Mouse (Mus musculus) kidney, postnatal 0 days (tissue): ENCODE data around the gene Ubn1. TPM values are rescaled to one million over a fixed set of nuclear protein-coding genes. Genes with fewer than 3 reads are reported as not detected.

Experiments
- ATAC-seq: fragments of 200-750 bp; cut with Nextera tagmentation; replicated peaks from 2 replicates; pipeline ENCODE4 v1.8.0; 2017; ENCODE audit warnings: low read depth, moderate number of reproducible peaks, moderate TSS enrichment, moderate library complexity; ENCODE audit not compliant: low FRiP score
- DNase-seq: peaks from one replicate; pipeline ENCODE4 v3.0.0-alpha.2; 2016; ENCODE audit warnings: low spot score
- H3K27ac ChIP-seq: fragments of 300-500 bp; sonication (generic); 2 replicates; pipeline ENCODE4 v1.5.1; 2014; ENCODE audit warnings: mild to moderate bottlenecking
- H3K27me3 ChIP-seq: fragments of 300-500 bp; sonication (generic); 2 replicates; pipeline ENCODE4 v1.6.1; 2014; ENCODE audit warnings: low read length, mixed read lengths; ENCODE audit not compliant: insufficient read depth
- H3K36me3 ChIP-seq: fragments of 300-500 bp; sonication (generic); 2 replicates; pipeline ENCODE4 v1.6.1; 2014; ENCODE audit warnings: low read length, mixed read lengths; ENCODE audit not compliant: insufficient read depth
- H3K4me1 ChIP-seq: fragments of 300-500 bp; sonication (generic); replicated peaks from 2 replicates; pipeline ENCODE4 v1.6.1; 2014; ENCODE audit warnings: antibody characterized with exemption, low read length, mixed read lengths; ENCODE audit not compliant: insufficient read depth
- H3K4me2 ChIP-seq: fragments of 300-500 bp; sonication (generic); 2 replicates; pipeline ENCODE4 v1.6.1; 2014; ENCODE audit warnings: mild to moderate bottlenecking, low read length, moderate library complexity, mixed read lengths
- H3K4me3 ChIP-seq: fragments of 300-500 bp; sonication (generic); replicated peaks from 2 replicates; pipeline ENCODE4 v1.5.1; 2014; ENCODE audit warnings: low read depth, low read length
- H3K9ac ChIP-seq: fragments of 300-500 bp; sonication (generic); 2 replicates; pipeline ENCODE4 v1.6.1; 2014; ENCODE audit warnings: low read depth, low read length
- H3K9me3 ChIP-seq: fragments of 300-500 bp; sonication (generic); replicated peaks from 2 replicates; pipeline ENCODE4 v1.6.1; 2016; ENCODE audit warnings: low read length, inconsistent platforms, mixed read lengths
- CTCF ChIP-seq: IDR thresholded peaks from 2 replicates; pipeline ENCODE4 v1.5.1; 2016; ENCODE audit warnings: antibody characterized with exemption, low read depth, mild to moderate bottlenecking, moderate library complexity
- WGBS: fragments of 180-500 bp; shearing (Covaris S2); extraction: QIAGEN DNeasy Blood & Tissue Kit; methylation state at CpG from one replicate; pipeline ENCODE4 v1.1.7; 2014; 5-methylcytosine and 5-hydroxymethylcytosine counted together
- polyA plus RNA-seq: library from polyadenylated mRNA; unstranded; fragments of >200 nt; fragmentation: Nextera tagmentation; extraction: Ambion mirVana; gene quantifications from 2 replicates; pipeline ENCODE4 v1.2.1, GENCODE M21; 2015

Gene Ubn1
- polyA plus RNA-seq, 1 experiment from 2014 or later: 16.8 TPM

- no peaks in the 10 kb centered on the region for H3K27me3 ChIP-seq
- ATAC-seq (peak; percentile 90), DNase-seq (peak; percentile 25)
- no peak overlapping the region for H3K4me3 ChIP-seq
- WGBS: 62% methylated on average over 4 of the region's 4 CpGs
- H3K9ac ChIP-seq: no peak overlapping the region
- H3K36me3 ChIP-seq: no peaks in the 10 kb centered on the region
- no peaks in the 10 kb centered on the region for H3K9me3 ChIP-seq
- H3K4me1 ChIP-seq: no peaks in the 10 kb centered on the region
- no peak overlapping the region for H3K4me2 ChIP-seq
- H3K27ac ChIP-seq: no peak overlapping the region
- no peak for TF ChIP-seq CTCF
These were observed 69.5 kb downstream of the Ubn1 start for GRCm38 (mm10) chr16:5119385-5119784.

GRCm38 (mm10) chr16:5119845-5120244 is 70.0 kb downstream of the Ubn1 start:
- Histone ChIP-seq H3K4me2 (no peak overlapping the region), H3K4me3 (no peak overlapping the region), H3K27me3 (no peaks in the 10 kb centered on the region), H3K9me3 (no peaks in the 10 kb centered on the region), H3K27ac (no peak overlapping the region), H3K36me3 (no peaks in the 10 kb centered on the region), H3K9ac (no peak overlapping the region), H3K4me1 (no peaks in the 10 kb centered on the region)
- ATAC-seq (no peak), DNase-seq (no peak)
- no peak for TF ChIP-seq CTCF
- WGBS: 68% methylated on average over 4 of the region's 4 CpGs

- Histone ChIP-seq H3K27me3 (no peaks in the 10 kb centered on the region), H3K4me3 (no peak overlapping the region), H3K9me3 (no peaks in the 10 kb centered on the region), H3K36me3 (no peaks in the 10 kb centered on the region), H3K27ac (no peak overlapping the region), H3K4me2 (no peak overlapping the region), H3K4me1 (no peaks in the 10 kb centered on the region), H3K9ac (no peak overlapping the region)
- ATAC-seq: no peak
- TF ChIP-seq CTCF: no peak
- no peak for DNase-seq
- 57% methylated on average over 6 of the region's 6 CpGs for WGBS
These were observed 73.6 kb downstream of the Ubn1 start for GRCm38 (mm10) chr16:5123476-5123875.

GRCm38 (mm10) chr16:5130196-5130595 is 80.3 kb downstream of the Ubn1 start:
- DNase-seq (no peak), ATAC-seq (no peak)
- peaks cover 18% of the 10 kb centered on the region; the same call in 1 of the 2 replicates for H3K27me3 ChIP-seq
- no peak overlapping the region for H3K4me3 ChIP-seq
- H3K4me2 ChIP-seq: no peak overlapping the region
- 43% methylated on average over 2 of the region's 2 CpGs for WGBS
- H3K9ac ChIP-seq: no peak overlapping the region
- no peaks in the 10 kb centered on the region for H3K9me3 ChIP-seq
- no peaks in the 10 kb centered on the region for H3K4me1 ChIP-seq
- H3K36me3 ChIP-seq: no peaks in the 10 kb centered on the region
- no peak for TF ChIP-seq CTCF
- H3K27ac ChIP-seq: no peak overlapping the region

DNA sequence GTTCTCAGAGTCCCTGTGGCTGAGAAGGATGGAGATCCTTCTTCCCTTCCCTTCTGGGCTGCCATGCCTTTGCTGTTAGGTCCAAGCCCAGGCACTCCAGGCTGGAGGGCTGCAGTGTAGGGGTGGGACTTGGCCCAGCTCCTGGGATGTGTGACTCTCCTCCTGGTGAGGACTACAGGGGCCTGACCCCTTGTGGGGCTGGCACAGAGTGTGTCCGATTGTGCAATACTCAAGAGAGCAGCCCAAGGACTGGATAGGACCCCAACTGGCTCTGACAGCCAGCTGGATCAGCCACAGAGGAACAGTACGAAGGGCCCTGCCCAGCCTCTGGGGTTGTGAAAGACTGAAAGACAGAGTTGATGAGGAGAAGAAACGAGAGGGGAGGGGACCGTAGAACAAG is 80.9 kb downstream of the Ubn1 start:
- WGBS: 10% methylated on average over 4 of the region's 4 CpGs
- DNase-seq (no peak), ATAC-seq (no peak)
- H3K27me3 ChIP-seq: peaks cover 18% of the 10 kb centered on the region; the same call in 1 of the 2 replicates
- TF ChIP-seq CTCF: no peak
- no peaks in the 10 kb centered on the region for H3K4me1 ChIP-seq
- H3K9ac ChIP-seq: no peak overlapping the region
- no peaks in the 10 kb centered on the region for H3K36me3 ChIP-seq
- H3K4me2 ChIP-seq: 0 out of 2 replicates have a peak overlapping the region, but pooled peaks have one; percentile 59
- no peaks in the 10 kb centered on the region for H3K9me3 ChIP-seq
- H3K27ac ChIP-seq: no peak overlapping the region
- H3K4me3 ChIP-seq: no peak overlapping the region

- ATAC-seq: no peak
These were observed 81.5 kb downstream of the Ubn1 start for GRCm38 (mm10) chr16:5131251-5131922.

More at GRCm38 (mm10) chr16:5131251-5131922, 81.5 kb downstream of the Ubn1 start:
- Histone ChIP-seq H3K4me1 (no peaks in the 10 kb centered on the region), H3K4me3 (peak overlapping the region; percentile 39), H3K9ac (peak overlapping the region; percentile 51; the same call in 1 of the 2 replicates), H3K9me3 (no peaks in the 10 kb centered on the region), H3K36me3 (no peaks in the 10 kb centered on the region), H3K4me2 (peak overlapping the region; percentile 59), H3K27ac (no peak overlapping the region), H3K27me3 (peaks cover 18% of the 10 kb centered on the region; the same call in 1 of the 2 replicates)
- no peak for DNase-seq
- TF ChIP-seq CTCF: no peak
- WGBS: 3% methylated on average over 25 of the region's 25 CpGs
